Mouse (Mus musculus): ENCODE measurements at regions not wholly inside any gene's neighbourhood (a gene's known extent, or its start where the extent isn't known, plus 50 kb on each side); places are given as distances from the start of the nearest gene placed in this dataset.

DNA sequence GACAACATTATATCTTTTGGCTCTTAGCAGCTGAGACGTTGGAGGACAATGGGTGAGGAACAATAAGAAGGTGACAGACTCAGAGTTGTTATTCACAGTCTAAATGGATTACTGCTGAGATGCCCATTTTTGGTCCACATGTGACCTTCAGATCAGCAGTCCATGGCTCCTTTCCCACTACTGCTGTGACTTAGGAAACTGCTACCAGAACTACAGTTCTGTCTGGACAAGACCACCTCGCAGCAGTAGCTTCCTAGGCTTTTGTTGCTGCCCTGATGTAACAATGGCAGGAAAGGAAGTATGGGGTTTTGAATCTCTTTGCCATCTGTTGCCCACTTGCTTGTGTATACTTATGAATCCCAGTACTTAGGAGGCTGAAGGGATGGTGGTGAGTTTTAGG lies 135.6 kb upstream of the Pls3 start:
- no peaks in the 10 kb centered on the region for H3K27me3 ChIP-seq (ENCODE audit: insufficient read depth, low read length)
- no peaks in the 10 kb centered on the region for H3K9me3 ChIP-seq (ENCODE audit: low read depth, low read length)
- 66% methylated on average over 2 of the region's 2 CpGs for WGBS
- H3K4me1 ChIP-seq (ENCODE audit: insufficient read depth) = no peaks in the 10 kb centered on the region
- DNase-seq = no peak
- no peak overlapping the region for H3K4me2 ChIP-seq
- H3K27ac ChIP-seq (ENCODE audit: low read depth) = no peak overlapping the region
- H3K36me3 ChIP-seq (ENCODE audit: insufficient read depth) = no peaks in the 10 kb centered on the region
- no peak for ATAC-seq (ENCODE audit: insufficient read depth)
- no peak for TF ChIP-seq CTCF (IDR thresholded peaks at IDR 0.05; ENCODE audit: low read depth)
- H3K4me3 ChIP-seq (ENCODE audit: low read depth, low read length) = no peak overlapping the region
- H3K9ac ChIP-seq = no peak overlapping the region

DNA sequence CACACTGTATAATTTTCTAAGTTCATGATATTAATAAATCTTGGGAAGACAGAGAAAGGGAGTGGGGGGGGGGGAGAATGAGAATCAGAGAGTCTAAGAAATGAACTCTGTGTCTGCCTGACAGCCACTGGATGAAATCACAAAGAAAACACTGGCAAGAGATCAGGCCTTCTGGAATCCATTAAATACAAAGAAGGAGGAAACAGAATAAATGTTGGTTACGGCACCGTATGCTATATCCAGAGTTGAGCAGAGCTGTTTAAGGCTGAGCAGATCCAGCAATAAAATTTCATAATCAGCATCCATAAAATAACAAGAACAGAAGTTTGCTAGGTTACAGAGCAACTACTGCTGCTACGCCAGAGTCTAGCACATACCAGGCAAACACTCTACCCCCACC lies 103.6 kb upstream of the Pls3 start:
- Histone ChIP-seq H3K27ac (ENCODE audit: low read depth) (no peak overlapping the region), H3K9me3 (ENCODE audit: low read depth, low read length) (no peaks in the 10 kb centered on the region), H3K4me1 (ENCODE audit: insufficient read depth) (no peaks in the 10 kb centered on the region), H3K4me3 (ENCODE audit: low read depth, low read length) (no peak overlapping the region), H3K4me2 (no peak overlapping the region), H3K27me3 (ENCODE audit: insufficient read depth, low read length) (no peaks in the 10 kb centered on the region), H3K36me3 (ENCODE audit: insufficient read depth) (no peaks in the 10 kb centered on the region), H3K9ac (no peak overlapping the region)
- 48% methylated on average over 3 of the region's 3 CpGs for WGBS
- ATAC-seq (ENCODE audit: insufficient read depth) = no peak
- TF ChIP-seq CTCF (IDR thresholded peaks at IDR 0.05; ENCODE audit: low read depth) = no peak
- peak; percentile 54 for DNase-seq

DNA sequence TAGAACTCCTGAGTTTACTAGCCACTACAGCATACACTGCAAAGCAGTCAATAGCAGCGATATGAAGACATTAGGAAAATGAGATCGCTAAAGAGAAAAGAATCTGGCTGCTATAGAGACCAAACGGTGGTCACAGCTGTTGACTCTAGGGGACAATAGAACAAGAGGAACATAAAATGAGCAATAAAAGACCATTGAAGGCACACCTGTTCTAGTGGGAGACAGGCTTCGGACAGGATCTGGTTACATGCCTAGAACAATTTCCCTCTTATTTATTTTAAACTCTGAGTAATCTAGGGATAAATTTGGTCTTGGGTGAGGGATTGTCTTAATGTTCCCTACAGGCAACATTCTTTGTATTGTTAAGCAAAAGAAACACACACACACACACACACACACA lies 99.7 kb upstream of the Pls3 start:
- 66% methylated on average over 4 of the region's 4 CpGs for WGBS

DNA sequence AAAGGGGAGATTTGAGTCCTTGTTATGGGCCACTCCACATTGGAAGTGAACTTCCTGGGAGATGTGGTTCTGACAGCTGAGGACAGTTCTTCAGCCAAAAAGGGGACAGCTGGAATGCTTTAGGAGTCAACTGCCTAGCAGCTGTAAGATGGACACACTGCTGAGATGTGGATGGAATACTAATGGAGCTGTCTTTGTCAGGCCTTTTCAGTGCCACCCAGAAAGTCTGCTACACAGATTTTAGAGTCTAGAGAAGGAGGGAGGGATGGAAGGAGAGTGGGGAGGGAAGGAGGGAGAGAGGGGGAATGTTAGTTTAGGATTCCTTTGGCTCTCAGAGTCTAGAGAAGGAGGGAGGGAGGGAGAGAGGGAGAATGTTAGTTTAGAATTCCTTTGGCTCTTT lies 74.7 kb upstream of the Pls3 start:
- Histone ChIP-seq H3K4me2 (no peak overlapping the region), H3K27ac (ENCODE audit: low read depth) (no peak overlapping the region), H3K36me3 (ENCODE audit: insufficient read depth) (no peaks in the 10 kb centered on the region), H3K4me1 (ENCODE audit: insufficient read depth) (no peaks in the 10 kb centered on the region), H3K4me3 (ENCODE audit: low read depth, low read length) (no peak overlapping the region), H3K9me3 (ENCODE audit: low read depth, low read length) (no peaks in the 10 kb centered on the region), H3K9ac (no peak overlapping the region), H3K27me3 (ENCODE audit: insufficient read depth, low read length) (no peaks in the 10 kb centered on the region)
- peak; percentile 76 for DNase-seq
- peak; percentile 71 for ATAC-seq (ENCODE audit: insufficient read depth)
- no peak for TF ChIP-seq CTCF (IDR thresholded peaks at IDR 0.05; ENCODE audit: low read depth)

More for the DNA sequence above, 99.7 kb upstream of the Pls3 start:
- Histone ChIP-seq H3K9ac (no peak overlapping the region), H3K9me3 (ENCODE audit: low read depth, low read length) (no peaks in the 10 kb centered on the region), H3K27ac (ENCODE audit: low read depth) (no peak overlapping the region), H3K4me3 (ENCODE audit: low read depth, low read length) (no peak overlapping the region), H3K36me3 (ENCODE audit: insufficient read depth) (no peaks in the 10 kb centered on the region), H3K27me3 (ENCODE audit: insufficient read depth, low read length) (no peaks in the 10 kb centered on the region), H3K4me1 (ENCODE audit: insufficient read depth) (no peaks in the 10 kb centered on the region), H3K4me2 (no peak overlapping the region)
- DNase-seq (no peak), ATAC-seq (ENCODE audit: insufficient read depth) (no peak)
- no peak for TF ChIP-seq CTCF (IDR thresholded peaks at IDR 0.05; ENCODE audit: low read depth)

DNA sequence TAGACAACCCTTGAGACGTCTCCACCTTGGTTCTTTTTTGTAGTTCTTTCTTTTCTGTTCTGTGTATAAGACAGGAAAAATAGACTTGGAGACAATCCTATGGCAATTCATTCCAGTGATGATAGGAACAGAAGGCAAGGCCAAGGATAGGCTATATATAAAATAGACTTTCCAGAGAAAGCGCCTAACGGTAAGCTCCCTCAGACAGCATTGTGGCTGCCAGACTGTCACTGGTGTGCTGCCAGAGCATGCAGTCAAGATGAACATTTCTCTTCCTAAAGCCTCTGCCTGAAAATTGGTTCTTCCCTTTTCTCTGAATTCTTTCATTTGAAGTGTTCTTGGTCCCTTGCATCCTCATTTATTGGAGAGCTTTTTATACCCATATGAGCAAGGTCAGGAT lies 53.9 kb upstream of the Pls3 start:
- Histone ChIP-seq H3K4me1 (ENCODE audit: insufficient read depth) (no peaks in the 10 kb centered on the region), H3K4me3 (ENCODE audit: low read depth, low read length) (no peak overlapping the region), H3K27ac (ENCODE audit: low read depth) (no peak overlapping the region), H3K36me3 (ENCODE audit: insufficient read depth) (no peaks in the 10 kb centered on the region), H3K9ac (no peak overlapping the region), H3K9me3 (ENCODE audit: low read depth, low read length) (no peaks in the 10 kb centered on the region), H3K4me2 (no peak overlapping the region), H3K27me3 (ENCODE audit: insufficient read depth, low read length) (no peaks in the 10 kb centered on the region)
- no peak for TF ChIP-seq CTCF (IDR thresholded peaks at IDR 0.05; ENCODE audit: low read depth)
- ATAC-seq (ENCODE audit: insufficient read depth) (no peak), DNase-seq (peak; percentile 1)
- 67% methylated on average over 3 of the region's 3 CpGs for WGBS

Measured in lung, embryonic 14.5 days (tissue).